Mouse (Mus musculus) mammary gland, adult 2 months (tissue): ENCODE measurements around the gene Rpgrip1. TPM values are rescaled to one million over a fixed set of nuclear protein-coding genes. Genes with fewer than 3 reads are reported as not detected.

Source experiments
- polyA plus RNA-seq: library from polyadenylated mRNA; depleted of rRNA; stranded (reverse); fragments of >200 nt; gene quantifications from 2 replicates; pipeline ENCODE4 v1.2.3, GENCODE M21; 2012; ENCODE audit warnings: low replicate concordance; rRNA removed

Rpgrip1 gene
- polyA plus RNA-seq: 4.7 and 15.7 TPM in 2 replicates

GRCm38 (mm10) chr14:52110346-52110745 is at the start of gene Rpgrip1:
Rpgrip1 (plus strand) TSS chr14:52110704.

GRCm38 (mm10) chr14:52103856-52104676 is 6.4 kb upstream of the Rpgrip1 start, which contains the start of gene Hnrnpc:
Hnrnpc (minus strand) TSS chr14:52104028.

DNA sequence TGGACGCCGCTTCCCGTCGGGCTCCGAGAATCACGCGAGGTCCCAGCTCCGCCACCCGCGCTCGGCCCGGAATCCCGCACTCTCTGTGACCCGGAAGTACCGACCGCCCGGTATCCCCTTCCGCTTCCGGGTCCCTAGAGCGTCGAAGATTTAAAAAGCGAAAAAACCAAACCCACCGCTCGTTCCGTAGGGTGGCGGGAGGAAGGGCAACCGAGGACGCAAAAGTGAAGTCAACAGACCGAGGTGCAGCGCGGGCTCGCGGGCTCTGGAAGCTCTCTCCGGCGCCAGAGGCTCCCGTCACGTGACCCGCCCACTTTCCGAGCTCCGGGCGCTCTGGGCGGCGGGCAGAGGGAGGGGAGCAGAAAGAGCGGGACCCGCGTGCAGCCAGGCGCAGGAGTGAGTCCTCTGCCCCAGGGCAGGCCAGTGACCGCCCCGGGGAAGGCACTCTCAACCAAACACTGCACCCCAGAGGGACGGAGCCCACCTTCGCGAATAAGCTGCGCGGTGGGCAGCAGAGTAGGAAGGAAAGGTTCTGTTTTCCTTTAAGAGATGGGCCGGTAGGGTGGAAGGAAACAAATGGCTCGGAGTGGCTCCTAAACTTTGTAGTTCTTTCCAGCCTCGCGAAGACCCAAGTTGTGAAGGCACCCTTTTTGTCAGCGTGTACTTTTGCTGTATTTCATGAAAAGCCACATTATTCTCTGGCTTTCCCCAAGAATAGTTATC is 86.8 kb downstream of the Rpgrip1 start, which contains the start of gene Supt16:
Gene Supt16 (minus strand): TSS at position 261 of the 723 bp plus-strand sequence.

Other genes starting within 250 kb of the Rpgrip1 start
- gene Mettl17, start 225.9 kb upstream of the Rpgrip1 start, polyA plus RNA-seq: 34.0 and 54.5 TPM in 2 replicates
- 0.45 and 1.7 TPM in 2 replicates for gene Slc39a2, start 217.8 kb upstream of the Rpgrip1 start, polyA plus RNA-seq
- gene Ndrg2, start 196.5 kb upstream of the Rpgrip1 start, polyA plus RNA-seq: 336 and 972 TPM in 2 replicates
- gene Tppp2, start 192.3 kb upstream of the Rpgrip1 start, polyA plus RNA-seq: not detected in 2 replicates
- gene Rnase13, start 187.9 kb upstream of the Rpgrip1 start, polyA plus RNA-seq: 0.20 TPM in 1 of 2 replicates, not detected in the other
- 85.1 and 106 TPM in 2 replicates for gene Arhgef40, start 126.0 kb upstream of the Rpgrip1 start, polyA plus RNA-seq
- gene Tmem253, start 95.0 kb upstream of the Rpgrip1 start, polyA plus RNA-seq: 0.65 and 2.1 TPM in 2 replicates
- 81.4 and 110 TPM in 2 replicates for gene Zfp219, start 90.0 kb upstream of the Rpgrip1 start, polyA plus RNA-seq
- gene Olfr221, start 68.2 kb upstream of the Rpgrip1 start, polyA plus RNA-seq: not detected in 2 replicates
- 39.8 and 84.3 TPM in 2 replicates for gene Hnrnpc, start 6.7 kb upstream of the Rpgrip1 start, polyA plus RNA-seq
- 4.9 and 9.8 TPM in 2 replicates for gene Supt16, start 86.7 kb downstream of the Rpgrip1 start, polyA plus RNA-seq
- gene Chd8, start 147.1 kb downstream of the Rpgrip1 start, polyA plus RNA-seq: 31.7 and 45.7 TPM in 2 replicates
- gene Tox4, start 168.4 kb downstream of the Rpgrip1 start, polyA plus RNA-seq: 25.6 and 62.8 TPM in 2 replicates
- 6.8 and 19.0 TPM in 2 replicates for gene Rab2b, start 168.8 kb downstream of the Rpgrip1 start, polyA plus RNA-seq
- gene Mettl3, start 194.4 kb downstream of the Rpgrip1 start, polyA plus RNA-seq: 25.3 and 28.7 TPM in 2 replicates
- gene Sall2, start 218.1 kb downstream of the Rpgrip1 start, polyA plus RNA-seq: 5.8 and 6.0 TPM in 2 replicates
- not detected in 2 replicates for gene Olfr1513, start 245.7 kb downstream of the Rpgrip1 start, polyA plus RNA-seq